Mouse (Mus musculus): ENCODE results near the gene Arid5a. TPM values are rescaled to one million over a fixed set of nuclear protein-coding genes. Genes with fewer than 3 reads are reported as not detected.

Gene Arid5a
- polyA plus RNA-seq, 1 experiment from 2014 or later: 7.3 TPM

DNA sequence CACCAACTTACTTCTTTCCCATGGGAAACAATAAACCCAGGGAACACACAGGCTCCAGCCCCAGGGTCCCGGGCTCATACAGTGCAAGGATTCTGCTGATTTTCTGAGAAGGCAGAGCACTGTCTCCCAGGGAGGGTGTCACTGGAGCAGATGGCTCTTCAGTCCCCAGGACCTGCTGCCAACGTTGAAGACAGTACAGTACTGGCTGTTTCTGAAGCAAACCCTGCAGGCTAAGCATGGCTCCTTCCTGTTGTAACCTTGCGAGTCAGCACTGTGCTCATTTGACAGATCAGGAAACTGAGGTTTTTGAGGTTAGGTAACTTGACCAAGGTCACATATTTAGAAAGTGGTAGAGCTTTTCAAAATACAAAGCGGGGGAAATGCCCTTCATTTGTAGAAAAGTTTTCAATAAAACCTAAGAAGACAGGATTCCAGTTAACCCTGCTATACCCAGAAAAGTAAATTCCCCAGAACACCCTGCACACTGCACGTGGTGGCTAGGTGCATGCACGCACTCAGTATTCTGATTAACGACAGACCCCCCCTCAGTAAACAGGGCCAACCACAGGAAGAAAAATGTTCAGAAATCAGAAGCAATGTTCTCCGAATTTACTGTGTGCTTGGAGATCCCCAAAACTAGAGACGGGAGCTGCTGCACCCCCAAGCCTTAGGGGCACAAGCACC lies 10.9 kb upstream of the Arid5a start:
- no peak overlapping the region for H3K4me3 ChIP-seq (replicated peaks)
- WGBS: 59% methylated on average over 9 of the region's 9 CpGs
- no peak overlapping the region for H3K4me2 ChIP-seq
- H3K4me1 ChIP-seq: peaks cover 4% of the 10 kb centered on the region; the same call in 1 of the 2 replicates
- peaks cover 40% of the 10 kb centered on the region for H3K27me3 ChIP-seq
- no peaks in the 10 kb centered on the region for H3K36me3 ChIP-seq
- H3K9ac ChIP-seq: no peak overlapping the region
- no peak; the same call in 1 of the 2 replicates for ATAC-seq (replicated peaks; ENCODE audit: low FRiP score)
- no peak overlapping the region for H3K27ac ChIP-seq
- no peaks in the 10 kb centered on the region for H3K9me3 ChIP-seq (replicated peaks)

DNA sequence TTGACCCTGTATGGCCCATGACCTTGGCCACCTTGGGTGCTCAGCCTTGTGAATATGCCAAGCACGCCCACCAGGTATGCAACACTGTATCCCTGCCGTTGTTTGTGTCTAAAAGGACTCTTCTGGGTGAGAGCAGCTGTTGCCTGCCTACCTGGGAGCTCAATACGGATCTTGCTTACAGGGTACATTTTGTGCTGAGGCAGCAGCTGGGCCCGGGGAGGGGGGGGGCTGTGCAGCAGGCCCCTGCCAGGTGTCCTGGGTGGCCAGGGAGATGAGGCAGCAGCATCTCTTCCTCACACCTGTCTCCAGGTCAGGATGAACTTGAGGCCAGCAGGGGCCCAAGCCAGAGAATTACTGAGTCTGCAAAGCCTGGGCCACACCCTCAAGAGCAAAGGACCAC lies 9.4 kb upstream of the Arid5a start:
- H3K4me2 ChIP-seq: no peak overlapping the region
- WGBS: 74% methylated on average over 4 of the region's 4 CpGs
- no peak overlapping the region for H3K9ac ChIP-seq
- H3K36me3 ChIP-seq: no peaks in the 10 kb centered on the region
- H3K4me1 ChIP-seq: peaks cover 8% of the 10 kb centered on the region
- H3K4me3 ChIP-seq (replicated peaks): no peak overlapping the region
- no peak for ATAC-seq (replicated peaks; ENCODE audit: low FRiP score)
- H3K9me3 ChIP-seq (replicated peaks): no peaks in the 10 kb centered on the region
- no peak overlapping the region for H3K27ac ChIP-seq
- peaks cover 52% of the 10 kb centered on the region for H3K27me3 ChIP-seq

DNA sequence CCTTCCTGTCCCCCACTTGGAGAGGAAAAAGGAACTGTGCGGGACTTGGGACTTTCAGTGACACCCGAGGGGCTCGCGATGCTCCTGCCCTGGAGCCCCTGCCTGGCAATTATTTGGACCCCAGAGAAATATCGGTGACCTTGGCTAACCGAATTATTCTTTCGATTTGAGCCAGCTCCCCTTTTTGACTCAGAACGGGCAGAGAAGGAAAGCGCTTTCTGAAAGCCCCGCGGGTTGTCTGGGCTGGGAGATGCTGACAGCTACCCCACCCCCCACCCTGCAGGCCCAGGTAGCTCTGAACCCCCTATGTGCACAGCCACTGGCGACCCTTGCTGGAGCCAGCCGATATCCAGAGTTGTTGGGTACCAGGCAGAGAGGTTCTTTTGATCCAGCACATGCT lies 8.4 kb upstream of the Arid5a start:
- H3K36me3 ChIP-seq: no peaks in the 10 kb centered on the region
- H3K9me3 ChIP-seq (replicated peaks): no peaks in the 10 kb centered on the region
- peaks cover 53% of the 10 kb centered on the region for H3K27me3 ChIP-seq
- no peak overlapping the region for H3K4me3 ChIP-seq (replicated peaks)
- ATAC-seq (replicated peaks; ENCODE audit: low FRiP score): no peak
- 38% methylated on average over 13 of the region's 13 CpGs for WGBS
- H3K27ac ChIP-seq: no peak overlapping the region
- no peak overlapping the region for H3K4me2 ChIP-seq
- no peak overlapping the region for H3K9ac ChIP-seq
- peaks cover 11% of the 10 kb centered on the region for H3K4me1 ChIP-seq

- WGBS: 40% methylated on average over 2 of the region's 2 CpGs
- peaks cover 11% of the 10 kb centered on the region for H3K4me1 ChIP-seq
- no peaks in the 10 kb centered on the region for H3K9me3 ChIP-seq (replicated peaks)
- no peak overlapping the region for H3K27ac ChIP-seq
- H3K4me3 ChIP-seq (replicated peaks): no peak overlapping the region
- H3K36me3 ChIP-seq: no peaks in the 10 kb centered on the region
- no peak overlapping the region for H3K9ac ChIP-seq
- no peak overlapping the region for H3K4me2 ChIP-seq
- H3K27me3 ChIP-seq: peaks cover 53% of the 10 kb centered on the region
- no peak for ATAC-seq (replicated peaks; ENCODE audit: low FRiP score)
These were observed 7.9 kb upstream of the Arid5a start for GRCm38 (mm10) chr1:36299676-36300075.

DNA sequence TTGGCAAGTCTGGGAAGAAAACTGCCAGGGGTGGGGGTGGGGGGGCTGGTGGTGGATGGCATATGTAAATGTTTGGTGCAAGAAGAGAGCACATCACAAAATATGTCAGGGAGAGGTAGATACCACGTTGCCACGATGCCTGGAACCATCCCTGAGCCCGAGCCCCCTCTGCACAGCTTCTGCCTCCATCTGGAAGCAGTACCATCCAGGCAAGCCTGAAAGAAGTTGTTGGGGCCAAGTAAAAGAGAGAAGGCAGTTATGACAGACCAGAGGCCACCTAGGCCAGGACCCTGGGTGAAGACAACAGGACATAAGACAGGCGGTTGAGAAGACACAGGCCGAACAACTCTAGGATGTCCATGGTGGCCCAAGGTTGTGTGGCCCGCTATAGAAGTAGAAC lies 7.0 kb upstream of the Arid5a start:
- Histone ChIP-seq H3K36me3 (no peaks in the 10 kb centered on the region), H3K4me3 (replicated peaks) (no peak overlapping the region), H3K9me3 (replicated peaks) (no peaks in the 10 kb centered on the region), H3K4me1 (peaks cover 11% of the 10 kb centered on the region), H3K27ac (no peak overlapping the region), H3K27me3 (peaks cover 53% of the 10 kb centered on the region), H3K4me2 (no peak overlapping the region), H3K9ac (no peak overlapping the region)
- no peak for ATAC-seq (replicated peaks; ENCODE audit: low FRiP score)
- 90% methylated on average over 6 of the region's 6 CpGs for WGBS

DNA sequence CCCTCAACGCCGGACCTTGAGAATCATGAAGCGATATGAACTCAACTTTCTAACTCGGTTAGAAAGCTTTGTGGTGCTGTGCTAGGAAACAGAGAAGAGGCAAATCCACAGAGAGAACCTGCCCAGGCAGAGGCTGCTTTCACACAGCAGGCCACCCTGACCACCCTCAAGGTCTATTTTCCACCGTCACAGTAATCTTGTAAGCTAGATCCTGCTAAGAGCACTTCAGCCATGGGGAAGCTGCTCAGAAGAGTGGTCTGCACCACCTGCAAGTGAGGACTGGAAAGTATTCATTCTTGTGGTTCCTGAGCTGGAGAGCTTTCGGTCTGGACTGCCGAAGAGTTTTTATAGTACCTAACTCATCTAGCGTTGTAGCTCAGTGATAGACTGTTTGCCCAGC lies 5.3 kb upstream of the Arid5a start:
- Histone ChIP-seq H3K4me2 (no peak overlapping the region), H3K27ac (no peak overlapping the region), H3K9ac (no peak overlapping the region), H3K4me3 (replicated peaks) (no peak overlapping the region), H3K4me1 (peaks cover 13% of the 10 kb centered on the region), H3K36me3 (no peaks in the 10 kb centered on the region), H3K27me3 (peaks cover 53% of the 10 kb centered on the region), H3K9me3 (replicated peaks) (no peaks in the 10 kb centered on the region)
- 81% methylated on average over 8 of the region's 8 CpGs for WGBS
- no peak for ATAC-seq (replicated peaks; ENCODE audit: low FRiP score)

DNA sequence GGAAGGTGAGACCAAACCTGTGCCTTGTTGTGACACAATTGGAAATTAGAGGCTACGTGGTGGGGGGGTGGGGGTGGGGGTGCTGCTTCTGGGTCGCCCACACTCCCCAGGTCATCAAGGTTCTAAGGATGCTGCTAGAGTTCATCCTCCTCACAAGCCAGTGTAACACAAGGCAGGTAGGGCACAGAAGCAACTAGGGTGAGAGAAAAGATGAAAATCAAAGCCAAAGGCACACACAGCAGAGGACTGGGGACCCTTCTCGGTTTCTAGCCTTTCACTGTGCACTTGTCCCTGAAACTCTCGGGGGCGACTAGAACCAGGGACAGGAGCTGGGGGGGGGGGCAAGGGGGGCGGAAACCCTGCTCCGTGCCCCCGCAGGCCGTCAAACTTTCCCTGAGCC lies 4.6 kb upstream of the Arid5a start:
- ATAC-seq (replicated peaks; ENCODE audit: low FRiP score): no peak
- Histone ChIP-seq H3K27ac (0 out of 2 replicates have a peak overlapping the region, but pooled peaks have one; percentile 18), H3K36me3 (no peaks in the 10 kb centered on the region), H3K4me3 (replicated peaks) (peak overlapping the region; percentile 42), H3K4me1 (peaks cover 16% of the 10 kb centered on the region), H3K4me2 (peak overlapping the region; percentile 82), H3K9ac (peak overlapping the region; percentile 38), H3K9me3 (replicated peaks) (no peaks in the 10 kb centered on the region), H3K27me3 (peaks cover 46% of the 10 kb centered on the region)
- WGBS: 18% methylated on average over 9 of the region's 9 CpGs

- Histone ChIP-seq H3K4me1 (peaks cover 23% of the 10 kb centered on the region), H3K27ac (0 out of 2 replicates have a peak overlapping the region, but pooled peaks have one; percentile 18), H3K36me3 (no peaks in the 10 kb centered on the region), H3K4me2 (peak overlapping the region; percentile 82), H3K4me3 (replicated peaks) (peak overlapping the region; percentile 42), H3K9ac (peak overlapping the region; percentile 38), H3K9me3 (replicated peaks) (no peaks in the 10 kb centered on the region), H3K27me3 (peaks cover 45% of the 10 kb centered on the region)
- 11% methylated on average over 28 of the region's 30 CpGs for WGBS
- ATAC-seq (replicated peaks; ENCODE audit: low FRiP score): peak; percentile 34; the same call in 1 of the 2 replicates
These were observed 3.9 kb upstream of the Arid5a start for GRCm38 (mm10) chr1:36303381-36304320.

- peaks cover 30% of the 10 kb centered on the region for H3K4me1 ChIP-seq
- no peaks in the 10 kb centered on the region for H3K36me3 ChIP-seq
- no peak overlapping the region for H3K27ac ChIP-seq
- H3K4me2 ChIP-seq: no peak overlapping the region
- H3K4me3 ChIP-seq (replicated peaks): no peak overlapping the region
- H3K27me3 ChIP-seq: peaks cover 38% of the 10 kb centered on the region
- no peaks in the 10 kb centered on the region for H3K9me3 ChIP-seq (replicated peaks)
- WGBS: 60% methylated on average over 7 of the region's 7 CpGs
- ATAC-seq (replicated peaks; ENCODE audit: low FRiP score): no peak
- no peak overlapping the region for H3K9ac ChIP-seq
These were observed 2.8 kb upstream of the Arid5a start for GRCm38 (mm10) chr1:36304764-36305163.

DNA sequence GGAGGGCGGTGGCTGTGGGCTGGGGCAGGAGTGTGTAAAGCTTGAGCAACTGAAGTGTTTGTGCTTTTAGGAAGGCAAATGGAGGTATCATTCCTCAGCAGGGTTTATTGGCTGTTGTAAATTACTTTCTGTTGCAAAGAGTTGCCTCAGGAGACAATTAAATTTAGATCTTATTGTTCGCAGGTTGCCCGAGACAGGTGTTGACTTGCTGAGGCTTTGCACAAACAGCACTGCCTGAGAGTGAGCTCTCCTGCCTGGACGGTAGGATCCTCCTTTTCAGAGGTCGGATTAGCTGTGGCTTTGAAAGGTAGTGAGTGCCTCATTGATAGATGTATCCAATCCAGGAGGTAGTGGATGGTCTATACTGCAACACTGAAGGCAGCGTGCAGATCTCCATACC lies 1.4 kb upstream of the Arid5a start:
- H3K4me1 ChIP-seq: peaks cover 31% of the 10 kb centered on the region
- H3K4me3 ChIP-seq (replicated peaks): no peak overlapping the region
- H3K27ac ChIP-seq: no peak overlapping the region
- peaks cover 25% of the 10 kb centered on the region for H3K27me3 ChIP-seq
- H3K9me3 ChIP-seq (replicated peaks): no peaks in the 10 kb centered on the region
- H3K9ac ChIP-seq: no peak overlapping the region
- no peak for ATAC-seq (replicated peaks; ENCODE audit: low FRiP score)
- no peak overlapping the region for H3K4me2 ChIP-seq
- H3K36me3 ChIP-seq: no peaks in the 10 kb centered on the region
- WGBS: 61% methylated on average over 6 of the region's 6 CpGs

DNA sequence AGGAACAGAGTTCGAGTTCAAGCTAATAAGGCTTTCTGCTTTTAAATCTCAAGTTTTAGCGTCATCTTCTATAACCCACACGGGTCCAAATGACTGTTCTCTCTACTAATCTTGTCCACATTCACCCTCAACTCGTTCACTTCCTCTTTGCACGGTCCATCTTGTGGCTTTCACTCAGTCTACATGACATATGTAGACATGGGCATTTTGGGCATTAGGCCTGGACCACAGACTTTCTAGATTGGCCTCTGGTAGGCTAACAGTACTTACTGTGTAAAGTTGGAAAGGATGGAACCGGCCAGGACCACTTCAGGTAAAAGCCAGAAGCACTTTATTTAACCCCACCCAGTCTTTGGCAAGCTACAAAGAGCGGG lies 425 bp upstream of the Arid5a start:
- ATAC-seq (replicated peaks; ENCODE audit: low FRiP score): peak; percentile 17
- Histone ChIP-seq H3K27ac (no peak overlapping the region), H3K4me2 (peak overlapping the region; percentile 97)

GRCm38 (mm10) chr1:36308451-36308901 lies 943 bp downstream of the Arid5a start:
- Histone ChIP-seq H3K4me2 (peak overlapping the region; percentile 97), H3K9me3 (replicated peaks) (no peaks in the 10 kb centered on the region), H3K9ac (peak overlapping the region; percentile 63; the same call in 1 of the 2 replicates), H3K27me3 (0 out of 2 replicates have a peak, but pooled peaks cover 8% of the 10 kb centered on the region), H3K4me3 (replicated peaks) (peak overlapping the region; percentile 73), H3K4me1 (peaks cover 25% of the 10 kb centered on the region), H3K36me3 (no peaks in the 10 kb centered on the region), H3K27ac (peak overlapping the region; percentile 86; the same call in 1 of the 2 replicates)
- ATAC-seq (replicated peaks; ENCODE audit: low FRiP score): no peak
- 6% methylated on average over 12 of the region's 12 CpGs for WGBS

More for the DNA sequence above, 425 bp upstream of the Arid5a start:
- H3K36me3 ChIP-seq: no peaks in the 10 kb centered on the region
- no peaks in the 10 kb centered on the region for H3K9me3 ChIP-seq (replicated peaks)
- 69% methylated on average over 7 of the region's 7 CpGs for WGBS
- peaks cover 31% of the 10 kb centered on the region for H3K4me1 ChIP-seq
- H3K9ac ChIP-seq: no peak overlapping the region
- no peak overlapping the region for H3K4me3 ChIP-seq (replicated peaks)
- peaks cover 16% of the 10 kb centered on the region; the same call in 1 of the 2 replicates for H3K27me3 ChIP-seq

All from kidney, embryonic 15.5 days (tissue).